Mouse (Mus musculus) neural tube, embryonic 15.5 days (tissue): ENCODE measurements around the gene Sephs1. TPM values are rescaled to one million over a fixed set of nuclear protein-coding genes. Genes with fewer than 3 reads are reported as not detected.

Experiments
- ATAC-seq: fragments of 200-750 bp; cut with Nextera tagmentation; 2 replicates; pipeline ENCODE4 v1.8.0; 2017; ENCODE audit warnings: mild to moderate bottlenecking, moderate TSS enrichment, moderate library complexity; ENCODE audit not compliant: low FRiP score
- H3K27ac ChIP-seq: fragments of 300-500 bp; sonication (generic); replicated peaks from 2 replicates; pipeline ENCODE4 v1.5.1; 2015; ENCODE audit warnings: mild to moderate bottlenecking, inconsistent platforms
- H3K27me3 ChIP-seq: fragments of 300-500 bp; sonication (generic); replicated peaks from 2 replicates; pipeline ENCODE4 v1.6.1; 2015; ENCODE audit warnings: inconsistent platforms
- H3K36me3 ChIP-seq: fragments of 300-500 bp; sonication (generic); 2 replicates; pipeline ENCODE4 v1.6.1; 2015; ENCODE audit warnings: inconsistent platforms
- H3K4me1 ChIP-seq: fragments of 300-500 bp; sonication (generic); 2 replicates; pipeline ENCODE4 v1.6.1; 2015; ENCODE audit warnings: inconsistent platforms
- H3K4me2 ChIP-seq: fragments of 300-500 bp; sonication (generic); 2 replicates; pipeline ENCODE4 v1.6.1; 2015; ENCODE audit warnings: inconsistent platforms, mild to moderate bottlenecking, moderate library complexity
- H3K4me3 ChIP-seq: fragments of 300-500 bp; sonication (generic); replicated peaks from 2 replicates; pipeline ENCODE4 v1.5.1; 2015; ENCODE audit warnings: mild to moderate bottlenecking, inconsistent platforms
- H3K9ac ChIP-seq: fragments of 300-500 bp; sonication (generic); replicated peaks from 2 replicates; pipeline ENCODE4 v1.6.1; 2015; ENCODE audit warnings: mild to moderate bottlenecking, inconsistent platforms
- H3K9me3 ChIP-seq: fragments of 300-500 bp; sonication (generic); replicated peaks from 2 replicates; pipeline ENCODE4 v1.6.1; 2016; ENCODE audit warnings: inconsistent platforms
- WGBS: fragments of 180-500 bp; shearing (Covaris S2); methylation state at CpG from one replicate; pipeline ENCODE4 v1.1.7; 2015; ENCODE audit warnings: mixed read lengths; 5-methylcytosine and 5-hydroxymethylcytosine counted together
- polyA plus RNA-seq: library from polyadenylated mRNA; unstranded; fragments of >200 nt; fragmentation: Nextera tagmentation; extraction: Ambion mirVana; gene quantifications from 2 replicates; pipeline ENCODE4 v1.2.1, GENCODE M21; 2015

Gene Sephs1
- polyA plus RNA-seq, 1 experiment from 2014 or later = 43.8 TPM

- Histone ChIP-seq H3K27ac (no peak overlapping the region), H3K9ac (no peak overlapping the region), H3K4me2 (no peak overlapping the region), H3K27me3 (no peaks in the 10 kb centered on the region), H3K9me3 (no peaks in the 10 kb centered on the region), H3K4me1 (no peaks in the 10 kb centered on the region), H3K4me3 (no peak overlapping the region), H3K36me3 (peaks cover 38% of the 10 kb centered on the region)
- WGBS = 70% methylated on average over 6 of the region's 6 CpGs
- ATAC-seq = no peak
Observed at GRCm38 (mm10) chr2:4909909-4910308, 28.5 kb downstream of the Sephs1 start.

- H3K9me3 ChIP-seq = no peaks in the 10 kb centered on the region
- 82% methylated on average over 4 of the region's 4 CpGs for WGBS
- no peak overlapping the region for H3K4me2 ChIP-seq
- no peaks in the 10 kb centered on the region for H3K27me3 ChIP-seq
- H3K4me1 ChIP-seq = no peaks in the 10 kb centered on the region
- H3K4me3 ChIP-seq = no peak overlapping the region
- H3K9ac ChIP-seq = no peak overlapping the region
- peaks cover 32% of the 10 kb centered on the region for H3K36me3 ChIP-seq
- no peak overlapping the region for H3K27ac ChIP-seq
- no peak for ATAC-seq
Observed at GRCm38 (mm10) chr2:4910521-4910920, 29.2 kb downstream of the Sephs1 start.

- H3K27me3 ChIP-seq = no peaks in the 10 kb centered on the region
- peaks cover 4% of the 10 kb centered on the region; the same call in 1 of the 2 replicates for H3K36me3 ChIP-seq
- WGBS = 80% methylated on average over 7 of the region's 7 CpGs
- H3K9me3 ChIP-seq = no peaks in the 10 kb centered on the region
- H3K4me1 ChIP-seq = peaks cover 3% of the 10 kb centered on the region; the same call in 1 of the 2 replicates
- no peak overlapping the region for H3K9ac ChIP-seq
- H3K4me2 ChIP-seq = no peak overlapping the region
- H3K27ac ChIP-seq = no peak overlapping the region
- no peak for ATAC-seq
- no peak overlapping the region for H3K4me3 ChIP-seq
Observed at GRCm38 (mm10) chr2:4913949-4914348, 32.6 kb downstream of the Sephs1 start.

- WGBS = 80% methylated on average over 6 of the region's 6 CpGs
- no peak for ATAC-seq
Observed at GRCm38 (mm10) chr2:4916037-4916436, 34.7 kb downstream of the Sephs1 start.

GRCm38 (mm10) chr2:4917326-4918021 is 36.1 kb downstream of the Sephs1 start:
- H3K27ac ChIP-seq = no peak overlapping the region
- WGBS = 24% methylated on average over 8 of the region's 8 CpGs

More at GRCm38 (mm10) chr2:4916037-4916436, 34.7 kb downstream of the Sephs1 start:
- Histone ChIP-seq H3K9ac (no peak overlapping the region), H3K4me1 (peaks cover 9% of the 10 kb centered on the region), H3K36me3 (no peaks in the 10 kb centered on the region), H3K27me3 (no peaks in the 10 kb centered on the region), H3K27ac (no peak overlapping the region), H3K9me3 (no peaks in the 10 kb centered on the region), H3K4me3 (no peak overlapping the region), H3K4me2 (no peak overlapping the region)

GRCm38 (mm10) chr2:4918860-4919739 is 37.7 kb downstream of the Sephs1 start, which contains the start of gene Phyh:
Gene Phyh (plus strand): TSS chr2:4919019.
- ATAC-seq = peak; percentile 92
- Histone ChIP-seq H3K36me3 (no peaks in the 10 kb centered on the region), H3K4me1 (peaks cover 9% of the 10 kb centered on the region), H3K27me3 (no peaks in the 10 kb centered on the region), H3K4me2 (peak within 1 kb of the TSS; percentile 74), H3K9me3 (no peaks in the 10 kb centered on the region), H3K4me3 (peak within 1 kb of the TSS; percentile 48), H3K9ac (peak within 1 kb of the TSS; percentile 70), H3K27ac (peak within 1 kb of the TSS; percentile 73)
- WGBS = 7% methylated on average over 35 of the region's 35 CpGs

More at GRCm38 (mm10) chr2:4917326-4918021, 36.1 kb downstream of the Sephs1 start:
- Histone ChIP-seq H3K4me2 (peak overlapping the region; percentile 38), H3K9ac (no peak overlapping the region), H3K4me3 (no peak overlapping the region), H3K4me1 (peaks cover 9% of the 10 kb centered on the region), H3K36me3 (no peaks in the 10 kb centered on the region), H3K9me3 (no peaks in the 10 kb centered on the region), H3K27me3 (no peaks in the 10 kb centered on the region)
- no peak for ATAC-seq

- no peak overlapping the region for H3K27ac ChIP-seq
- WGBS = 67% methylated on average over 5 of the region's 5 CpGs
- H3K9me3 ChIP-seq = no peaks in the 10 kb centered on the region
- no peak overlapping the region for H3K4me3 ChIP-seq
- H3K4me2 ChIP-seq = no peak overlapping the region
- peaks cover 9% of the 10 kb centered on the region for H3K4me1 ChIP-seq
- no peak for ATAC-seq
- H3K36me3 ChIP-seq = peaks cover 5% of the 10 kb centered on the region; the same call in 1 of the 2 replicates
- H3K27me3 ChIP-seq = no peaks in the 10 kb centered on the region
- H3K9ac ChIP-seq = no peak overlapping the region
Observed at GRCm38 (mm10) chr2:4921019-4921418, 39.7 kb downstream of the Sephs1 start.

GRCm38 (mm10) chr2:4922476-4923164 is 41.3 kb downstream of the Sephs1 start:
- Histone ChIP-seq H3K27ac (no peak overlapping the region), H3K27me3 (no peaks in the 10 kb centered on the region), H3K4me1 (peaks cover 8% of the 10 kb centered on the region), H3K4me2 (no peak overlapping the region), H3K36me3 (peaks cover 10% of the 10 kb centered on the region; the same call in 1 of the 2 replicates), H3K4me3 (no peak overlapping the region), H3K9ac (no peak overlapping the region), H3K9me3 (no peaks in the 10 kb centered on the region)
- ATAC-seq = no peak
- 80% methylated on average over 7 of the region's 7 CpGs for WGBS

- Histone ChIP-seq H3K9me3 (no peaks in the 10 kb centered on the region), H3K4me3 (no peak overlapping the region), H3K27ac (no peak overlapping the region), H3K9ac (no peak overlapping the region), H3K36me3 (peaks cover 29% of the 10 kb centered on the region), H3K4me2 (no peak overlapping the region), H3K4me1 (no peaks in the 10 kb centered on the region), H3K27me3 (no peaks in the 10 kb centered on the region)
- no peak for ATAC-seq
- 96% methylated on average over 3 of the region's 3 CpGs for WGBS
Observed at GRCm38 (mm10) chr2:4927391-4927790, 46.0 kb downstream of the Sephs1 start.

- ATAC-seq = no peak
- Histone ChIP-seq H3K36me3 (peaks cover 32% of the 10 kb centered on the region), H3K27ac (no peak overlapping the region), H3K9ac (no peak overlapping the region), H3K9me3 (no peaks in the 10 kb centered on the region), H3K4me3 (no peak overlapping the region), H3K4me1 (no peaks in the 10 kb centered on the region), H3K4me2 (no peak overlapping the region), H3K27me3 (no peaks in the 10 kb centered on the region)
- WGBS = 92% methylated on average over 2 of the region's 2 CpGs
Observed at GRCm38 (mm10) chr2:4929230-4929629, 47.9 kb downstream of the Sephs1 start.

- no peak for ATAC-seq
- Histone ChIP-seq H3K27me3 (no peaks in the 10 kb centered on the region), H3K9ac (no peak overlapping the region), H3K4me2 (no peak overlapping the region), H3K9me3 (no peaks in the 10 kb centered on the region), H3K27ac (no peak overlapping the region), H3K36me3 (peaks cover 43% of the 10 kb centered on the region), H3K4me3 (no peak overlapping the region), H3K4me1 (no peaks in the 10 kb centered on the region)
- WGBS = 92% methylated on average over 9 of the region's 9 CpGs
Observed at GRCm38 (mm10) chr2:4934516-4934915, 53.2 kb downstream of the Sephs1 start.
